Mouse (Mus musculus) midbrain, embryonic 14.5 days (tissue): ENCODE data around the gene Rad51b. TPM values are rescaled to one million over a fixed set of nuclear protein-coding genes. Genes with fewer than 3 reads are reported as not detected.

ENCODE experiments used
- ATAC-seq: fragments of 200-750 bp; cut with Nextera tagmentation; 2 replicates; pipeline ENCODE4 v1.8.0; 2017; ENCODE audit warnings: moderate number of reproducible peaks, moderate library complexity; ENCODE audit not compliant: low FRiP score, low TSS enrichment
- DNase-seq: peaks from one replicate; pipeline ENCODE4 v3.0.0-alpha.2; 2015
- H3K27ac ChIP-seq: fragments of 300-500 bp; sonication (generic); replicated peaks from 2 replicates; pipeline ENCODE4 v1.5.1; 2014; ENCODE audit warnings: mild to moderate bottlenecking, low read depth, low read length, moderate library complexity
- H3K27me3 ChIP-seq: fragments of 300-500 bp; sonication (generic); 2 replicates; pipeline ENCODE4 v1.6.1; 2014; ENCODE audit warnings: low read length, control low read depth, mixed read lengths; ENCODE audit not compliant: control insufficient read depth, insufficient read depth
- H3K36me3 ChIP-seq: fragments of 300-500 bp; sonication (generic); 2 replicates; pipeline ENCODE4 v1.6.1; 2014; ENCODE audit warnings: low read length, control low read depth; ENCODE audit not compliant: control insufficient read depth, insufficient read depth
- H3K4me1 ChIP-seq: fragments of 300-500 bp; sonication (generic); 2 replicates; pipeline ENCODE4 v1.6.1; 2014; ENCODE audit warnings: mild to moderate bottlenecking, antibody characterized with exemption, low read length, control low read depth; ENCODE audit not compliant: control insufficient read depth, insufficient read depth
- H3K4me2 ChIP-seq: fragments of 300-500 bp; sonication (generic); 2 replicates; pipeline ENCODE4 v1.6.1; 2014; ENCODE audit warnings: mild to moderate bottlenecking, low read length, moderate library complexity
- H3K4me3 ChIP-seq: fragments of 300-500 bp; sonication (generic); replicated peaks from 2 replicates; pipeline ENCODE4 v1.5.1; 2014; ENCODE audit warnings: low read depth, low read length
- H3K9ac ChIP-seq: fragments of 300-500 bp; sonication (generic); replicated peaks from 2 replicates; pipeline ENCODE4 v1.6.1; 2014; ENCODE audit warnings: mild to moderate bottlenecking, low read length, moderate library complexity
- H3K9me3 ChIP-seq: fragments of 300-500 bp; sonication (generic); 2 replicates; pipeline ENCODE4 v1.6.1; 2016; ENCODE audit warnings: low read length, control low read depth, mixed read lengths; ENCODE audit not compliant: control insufficient read depth
- WGBS: fragments of 180-500 bp; shearing (Covaris S2); extraction: QIAGEN DNeasy Blood & Tissue Kit; methylation state at CpG from one replicate; pipeline ENCODE4 v1.1.7; 2014; 5-methylcytosine and 5-hydroxymethylcytosine counted together
- polyA plus RNA-seq: library from polyadenylated mRNA; unstranded; fragments of >200 nt; fragmentation: Nextera tagmentation; extraction: Ambion mirVana; gene quantifications from 2 replicates; pipeline ENCODE4 v1.2.1, GENCODE M21; 2014

The Rad51b gene
- polyA plus RNA-seq, 1 experiment from 2014 or later = 1.6 TPM

DNA sequence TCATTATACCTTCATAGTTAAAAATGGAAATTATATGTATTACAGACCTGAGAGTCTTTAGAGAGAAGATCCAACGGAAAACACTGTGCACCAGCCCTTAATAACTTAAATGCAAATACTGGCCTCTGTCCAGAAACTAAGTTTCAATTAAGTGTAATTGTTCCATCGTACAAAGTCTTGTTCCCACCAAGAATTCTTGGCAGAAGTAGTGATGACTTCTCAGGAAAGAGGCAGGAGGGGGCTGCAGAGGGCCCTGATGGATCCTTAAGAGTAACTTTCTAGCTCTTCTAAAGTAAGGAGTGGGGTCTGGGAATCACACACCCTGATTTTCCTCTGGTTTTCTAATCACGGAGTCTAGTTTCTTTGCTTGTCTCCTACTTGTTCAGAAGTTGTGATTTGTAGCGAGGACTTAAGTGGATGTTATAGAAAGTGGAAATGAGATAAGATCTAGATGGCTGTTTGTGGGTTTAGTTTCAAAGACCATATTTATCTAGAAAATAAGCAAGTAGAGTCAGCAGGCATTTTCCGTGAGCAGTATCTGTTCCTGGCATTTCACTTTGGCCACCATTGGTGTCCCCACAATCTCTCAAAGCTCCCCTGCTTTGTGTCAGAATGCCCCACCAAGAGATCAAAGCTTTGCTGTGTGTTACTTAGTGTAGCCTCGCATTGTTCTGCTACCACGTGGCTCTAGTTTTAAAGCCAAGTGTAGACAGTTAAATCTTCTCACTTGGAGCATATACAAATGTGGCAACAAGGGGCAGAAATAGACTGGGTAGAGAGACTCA, 132.6 kb downstream of the Rad51b start:
- no peaks in the 10 kb centered on the region for H3K36me3 ChIP-seq

DNA sequence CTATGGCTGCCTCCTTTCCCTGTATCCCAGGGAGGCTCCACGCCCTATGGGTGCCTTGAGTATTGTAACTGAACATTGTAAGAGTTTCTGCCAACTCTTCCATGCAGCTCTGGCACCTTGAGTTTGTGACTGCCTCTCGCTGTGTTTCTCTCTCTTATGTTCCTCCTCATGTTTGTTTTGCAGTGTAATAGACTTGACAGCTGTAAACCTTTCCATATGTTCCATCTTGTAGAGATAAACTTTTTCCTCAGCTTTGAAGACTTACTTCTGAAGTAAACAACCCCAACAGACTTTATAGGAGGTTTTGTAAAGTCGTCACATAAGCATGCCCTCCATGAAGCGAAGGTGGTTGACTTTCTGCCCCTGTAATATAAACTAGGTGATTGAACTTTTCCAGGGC, 134.1 kb downstream of the Rad51b start:
- ATAC-seq (no peak), DNase-seq (no peak)
- Histone ChIP-seq H3K27me3 (no peaks in the 10 kb centered on the region), H3K9ac (no peak overlapping the region), H3K36me3 (no peaks in the 10 kb centered on the region), H3K9me3 (no peaks in the 10 kb centered on the region), H3K4me1 (0 out of 2 replicates have a peak, but pooled peaks cover 6% of the 10 kb centered on the region), H3K4me2 (no peak overlapping the region), H3K4me3 (no peak overlapping the region), H3K27ac (no peak overlapping the region)
- 86% methylated on average over 4 of the region's 4 CpGs for WGBS

More for the DNA sequence above, 132.6 kb downstream of the Rad51b start:
- no peak overlapping the region for H3K4me2 ChIP-seq
- no peaks in the 10 kb centered on the region for H3K27me3 ChIP-seq
- no peak for ATAC-seq
- H3K9me3 ChIP-seq = no peaks in the 10 kb centered on the region
- H3K9ac ChIP-seq = no peak overlapping the region
- 0 out of 2 replicates have a peak, but pooled peaks cover 6% of the 10 kb centered on the region for H3K4me1 ChIP-seq
- DNase-seq = no peak
- no peak overlapping the region for H3K27ac ChIP-seq
- H3K4me3 ChIP-seq = no peak overlapping the region
- 61% methylated on average over 7 of the region's 7 CpGs for WGBS

DNA sequence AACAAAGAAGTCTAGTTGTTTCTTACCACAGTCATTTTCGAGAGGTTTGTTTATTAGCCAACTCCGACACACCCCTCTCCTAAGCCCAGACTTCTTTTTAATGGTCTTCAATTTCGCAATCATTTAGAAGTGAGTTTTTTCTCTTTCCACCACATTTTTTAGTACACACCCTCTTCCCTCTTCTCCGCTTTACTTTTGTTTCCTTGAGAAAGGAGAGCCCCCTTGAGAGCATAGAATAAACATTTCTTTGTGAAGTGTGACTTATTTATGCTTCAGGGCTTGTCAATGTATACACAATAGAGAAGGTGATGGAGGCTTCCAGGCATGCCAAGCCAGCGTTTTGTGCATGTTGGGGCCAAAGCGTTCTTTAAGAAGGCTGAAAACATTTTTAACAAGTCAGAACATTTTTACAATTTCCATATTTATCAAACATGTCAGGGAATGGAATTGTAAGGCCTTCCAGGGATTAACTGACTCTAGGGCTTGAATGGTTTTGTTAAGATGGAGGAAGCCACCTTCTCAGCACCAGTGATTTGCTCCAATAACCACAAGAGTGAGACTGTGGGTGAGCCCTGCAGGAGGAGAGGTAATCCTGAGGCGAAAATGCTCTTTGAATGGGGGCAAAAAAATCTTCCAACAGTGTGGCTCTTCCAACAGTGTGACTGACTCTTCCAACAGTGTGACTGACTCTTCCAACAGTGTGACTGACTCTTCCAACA, 136.8 kb downstream of the Rad51b start:
- 25% methylated on average over 7 of the region's 7 CpGs for WGBS
- Histone ChIP-seq H3K9ac (no peak overlapping the region), H3K27me3 (no peaks in the 10 kb centered on the region), H3K4me2 (no peak overlapping the region), H3K4me1 (0 out of 2 replicates have a peak, but pooled peaks cover 6% of the 10 kb centered on the region), H3K36me3 (no peaks in the 10 kb centered on the region), H3K9me3 (no peaks in the 10 kb centered on the region), H3K4me3 (no peak overlapping the region), H3K27ac (no peak overlapping the region)
- DNase-seq = no peak
- ATAC-seq = no peak

DNA sequence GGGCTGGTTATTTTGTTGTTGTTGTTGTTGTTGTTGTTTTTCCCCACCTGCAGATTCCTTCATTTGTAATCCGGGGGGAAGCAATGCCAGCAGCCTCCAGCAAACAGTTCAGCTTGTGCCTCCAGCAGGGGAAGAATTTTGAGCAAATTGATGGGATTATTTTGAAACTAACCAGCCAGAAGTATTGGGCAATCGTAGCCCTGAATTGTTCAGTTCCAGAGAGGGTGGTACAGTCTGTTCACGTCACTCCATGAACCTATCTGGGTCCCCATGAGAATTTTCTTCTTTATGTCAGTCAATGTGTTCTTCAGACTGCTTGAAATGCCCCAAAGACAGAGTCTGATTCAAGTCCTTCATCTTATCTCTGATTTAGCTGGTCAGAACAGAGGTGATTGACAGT, 138.4 kb downstream of the Rad51b start:
- Histone ChIP-seq H3K4me1 (0 out of 2 replicates have a peak, but pooled peaks cover 6% of the 10 kb centered on the region), H3K27ac (no peak overlapping the region), H3K9ac (no peak overlapping the region), H3K27me3 (no peaks in the 10 kb centered on the region), H3K4me2 (no peak overlapping the region), H3K36me3 (no peaks in the 10 kb centered on the region), H3K4me3 (no peak overlapping the region), H3K9me3 (no peaks in the 10 kb centered on the region)
- WGBS = 82% methylated on average over 3 of the region's 3 CpGs
- DNase-seq (no peak), ATAC-seq (no peak)

DNA sequence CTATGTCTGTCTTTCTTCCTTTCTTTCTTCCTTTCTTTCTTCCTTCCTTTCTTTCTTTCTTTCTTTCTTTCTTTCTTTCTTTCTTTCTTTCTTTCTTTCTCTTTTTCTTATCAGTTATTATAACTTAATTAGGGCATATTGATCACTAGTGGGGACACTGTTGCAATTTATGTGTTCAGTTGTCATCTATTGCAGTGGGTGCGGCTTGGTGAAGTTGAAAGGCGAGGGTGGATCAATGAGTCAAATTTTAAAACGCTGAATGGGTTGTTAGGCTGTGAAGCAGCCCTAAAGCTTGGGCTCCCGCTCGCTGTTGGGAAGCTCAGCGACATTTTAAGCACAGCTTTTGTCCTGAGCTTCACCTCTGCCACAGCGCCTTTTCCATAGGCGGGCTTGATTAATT, 139.0 kb downstream of the Rad51b start:
- Histone ChIP-seq H3K4me2 (no peak overlapping the region), H3K4me1 (0 out of 2 replicates have a peak, but pooled peaks cover 6% of the 10 kb centered on the region), H3K27ac (no peak overlapping the region), H3K9me3 (no peaks in the 10 kb centered on the region), H3K27me3 (no peaks in the 10 kb centered on the region), H3K36me3 (no peaks in the 10 kb centered on the region), H3K9ac (no peak overlapping the region), H3K4me3 (no peak overlapping the region)
- DNase-seq = no peak
- ATAC-seq = no peak
- WGBS = 43% methylated on average over 8 of the region's 8 CpGs

DNA sequence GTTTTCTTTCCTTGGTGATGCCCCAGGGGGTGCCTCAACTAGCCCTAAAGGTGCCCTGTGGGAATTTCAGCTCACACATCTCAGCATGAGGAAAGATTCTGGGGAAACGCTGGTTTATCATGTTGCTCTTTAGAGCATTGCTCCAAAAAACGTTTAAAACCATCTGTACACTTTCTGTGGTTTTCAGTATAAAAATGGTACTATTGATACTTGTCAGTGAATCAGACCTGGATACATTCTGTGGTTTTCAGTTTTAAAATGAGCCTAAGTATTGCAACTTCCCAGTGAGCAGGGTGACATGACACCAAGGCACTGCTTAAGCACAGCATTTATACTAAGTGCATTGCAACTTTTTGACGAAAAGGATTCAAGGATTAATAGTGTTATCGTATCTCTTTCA, 139.8 kb downstream of the Rad51b start:
- Histone ChIP-seq H3K9ac (no peak overlapping the region), H3K4me3 (no peak overlapping the region), H3K4me2 (no peak overlapping the region), H3K27me3 (no peaks in the 10 kb centered on the region), H3K9me3 (no peaks in the 10 kb centered on the region), H3K4me1 (0 out of 2 replicates have a peak, but pooled peaks cover 6% of the 10 kb centered on the region), H3K36me3 (no peaks in the 10 kb centered on the region), H3K27ac (no peak overlapping the region)
- WGBS = 78% methylated on average over 4 of the region's 4 CpGs
- no peak for ATAC-seq
- no peak for DNase-seq

DNA sequence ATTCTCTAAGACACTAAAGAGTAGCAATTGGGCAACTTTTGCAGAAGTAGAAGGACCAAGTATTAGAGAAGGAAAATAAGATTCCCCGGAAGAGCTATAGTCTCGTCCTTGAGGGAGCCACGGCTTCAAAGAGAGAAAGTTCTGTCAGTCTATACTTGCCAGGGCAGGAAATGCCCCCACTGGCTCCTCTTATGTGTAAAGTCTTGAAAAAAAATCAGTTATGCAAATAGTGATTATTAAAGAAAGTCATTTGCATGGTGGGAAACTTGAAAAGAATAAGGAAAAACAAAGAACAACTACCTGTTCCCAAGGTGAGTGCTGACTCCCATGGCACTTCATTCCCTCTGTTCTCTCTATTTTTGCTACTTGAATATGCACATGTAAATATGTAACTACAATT, 140.5 kb downstream of the Rad51b start:
- WGBS = 91% methylated on average over 3 of the region's 3 CpGs
- no peak overlapping the region for H3K27ac ChIP-seq
- H3K4me2 ChIP-seq = no peak overlapping the region
- no peak overlapping the region for H3K9ac ChIP-seq
- 0 out of 2 replicates have a peak, but pooled peaks cover 6% of the 10 kb centered on the region for H3K4me1 ChIP-seq
- H3K27me3 ChIP-seq = no peaks in the 10 kb centered on the region
- H3K36me3 ChIP-seq = no peaks in the 10 kb centered on the region
- ATAC-seq (no peak), DNase-seq (no peak)
- no peak overlapping the region for H3K4me3 ChIP-seq
- H3K9me3 ChIP-seq = no peaks in the 10 kb centered on the region

DNA sequence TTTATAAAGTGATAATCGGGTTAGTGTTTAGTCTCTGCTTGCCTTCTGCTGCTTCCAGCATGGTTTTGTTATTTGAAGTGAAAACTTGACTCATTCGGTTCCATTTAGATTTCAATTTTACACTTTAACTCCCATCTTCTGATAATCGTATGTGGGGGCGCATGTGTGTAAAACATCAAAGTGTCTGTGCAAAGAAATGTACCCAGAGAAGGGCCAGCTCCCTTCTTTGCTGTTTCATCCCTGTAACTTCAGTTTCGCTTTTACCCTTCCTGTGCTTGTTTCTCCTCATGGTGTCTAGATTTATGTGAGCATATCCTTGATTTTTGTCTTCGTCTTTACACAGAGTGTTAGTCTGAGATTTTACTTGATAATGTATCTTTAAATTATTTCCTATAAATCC, 142.9 kb downstream of the Rad51b start:
- Histone ChIP-seq H3K9ac (no peak overlapping the region), H3K4me3 (no peak overlapping the region), H3K9me3 (no peaks in the 10 kb centered on the region), H3K4me1 (no peaks in the 10 kb centered on the region), H3K4me2 (no peak overlapping the region), H3K36me3 (no peaks in the 10 kb centered on the region), H3K27ac (no peak overlapping the region), H3K27me3 (no peaks in the 10 kb centered on the region)
- DNase-seq = no peak
- 91% methylated on average over 6 of the region's 6 CpGs for WGBS
- no peak for ATAC-seq
